Mouse (Mus musculus) testis, adult 2 months (tissue): ENCODE results near the gene Rin3. TPM values are rescaled to one million over a fixed set of nuclear protein-coding genes. Genes with fewer than 3 reads are reported as not detected.
A peak's percentile ranks its signal among the peaks of the same experiment; 100 is the strongest.

Experiments used
- H3K27ac ChIP-seq: fragments of 200-500 bp; 2 replicates; pipeline ENCODE4 v1.5.1; 2012; ENCODE audit warnings: low read depth, low read length; ENCODE audit not compliant: control insufficient read depth, insufficient read depth
- H3K27me3 ChIP-seq: fragments of 200-500 bp; 2 replicates; pipeline ENCODE4 v1.6.1; 2012; ENCODE audit warnings: mild to moderate bottlenecking, low read length, moderate library complexity; ENCODE audit not compliant: control insufficient read depth, insufficient read depth
- H3K36me3 ChIP-seq: fragments of 200-500 bp; 2 replicates; pipeline ENCODE4 v1.6.1; 2012; ENCODE audit warnings: mild to moderate bottlenecking, low read length; ENCODE audit not compliant: control insufficient read depth, insufficient read depth
- H3K4me1 ChIP-seq: fragments of 200-500 bp; 2 replicates; pipeline ENCODE4 v1.6.1; 2012; ENCODE audit warnings: low read length; ENCODE audit not compliant: control insufficient read depth, insufficient read depth
- H3K4me3 ChIP-seq: fragments of 200-500 bp; 2 replicates; pipeline ENCODE4 v1.5.1; 2012; ENCODE audit warnings: low read depth, mild to moderate bottlenecking, low read length, moderate library complexity, mixed read lengths; ENCODE audit not compliant: control insufficient read depth
- CTCF ChIP-seq: fragments of 200-500 bp; IDR thresholded peaks from 2 replicates; pipeline ENCODE4 v1.5.1; 2012; ENCODE audit warnings: low read depth, mild to moderate bottlenecking, inconsistent platforms, low read length, moderate library complexity; ENCODE audit not compliant: control insufficient read depth, insufficient read depth, insufficient replicate concordance
- POLR2A ChIP-seq: fragments of 200-500 bp; IDR thresholded peaks from 2 replicates; pipeline ENCODE4 v1.6.1; 2012; ENCODE audit warnings: low read depth, mild to moderate bottlenecking, inconsistent platforms, low read length, moderate library complexity; ENCODE audit not compliant: control insufficient read depth
- polyA plus RNA-seq: library from polyadenylated mRNA; depleted of rRNA; stranded (reverse); fragments of >200 nt; gene quantifications from 2 replicates; pipeline ENCODE4 v1.2.3, GENCODE M21; 2012

The Rin3 gene
- polyA plus RNA-seq, 1 experiment: 2.4 TPM

DNA sequence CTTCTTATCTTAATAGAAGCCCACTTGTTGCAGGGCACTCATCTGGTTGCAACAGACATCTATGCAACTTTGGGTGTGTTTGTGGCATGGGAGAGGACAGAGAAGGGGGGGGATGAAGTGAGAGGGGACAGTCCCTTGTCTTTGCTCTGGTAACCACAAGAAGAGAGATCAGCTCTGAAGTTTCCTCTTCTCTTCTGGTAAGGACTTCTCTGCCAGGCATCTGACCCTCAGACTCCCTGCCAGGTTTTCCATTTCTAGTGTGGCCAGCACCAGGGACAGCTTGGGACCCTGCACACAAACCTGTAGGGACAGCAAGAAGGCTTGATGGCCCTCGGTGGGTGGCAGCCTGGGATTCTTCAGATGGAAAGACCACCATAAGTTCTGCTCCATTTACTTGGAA lies 68.1 kb downstream of the Rin3 start:
- H3K27ac ChIP-seq: no peak overlapping the region
- no peaks in the 10 kb centered on the region for H3K27me3 ChIP-seq
- H3K36me3 ChIP-seq: no peaks in the 10 kb centered on the region
- H3K4me1 ChIP-seq: peaks cover 2% of the 10 kb centered on the region
- TF ChIP-seq POLR2A (no peak), CTCF (no peak)
- H3K4me3 ChIP-seq: no peak overlapping the region

DNA sequence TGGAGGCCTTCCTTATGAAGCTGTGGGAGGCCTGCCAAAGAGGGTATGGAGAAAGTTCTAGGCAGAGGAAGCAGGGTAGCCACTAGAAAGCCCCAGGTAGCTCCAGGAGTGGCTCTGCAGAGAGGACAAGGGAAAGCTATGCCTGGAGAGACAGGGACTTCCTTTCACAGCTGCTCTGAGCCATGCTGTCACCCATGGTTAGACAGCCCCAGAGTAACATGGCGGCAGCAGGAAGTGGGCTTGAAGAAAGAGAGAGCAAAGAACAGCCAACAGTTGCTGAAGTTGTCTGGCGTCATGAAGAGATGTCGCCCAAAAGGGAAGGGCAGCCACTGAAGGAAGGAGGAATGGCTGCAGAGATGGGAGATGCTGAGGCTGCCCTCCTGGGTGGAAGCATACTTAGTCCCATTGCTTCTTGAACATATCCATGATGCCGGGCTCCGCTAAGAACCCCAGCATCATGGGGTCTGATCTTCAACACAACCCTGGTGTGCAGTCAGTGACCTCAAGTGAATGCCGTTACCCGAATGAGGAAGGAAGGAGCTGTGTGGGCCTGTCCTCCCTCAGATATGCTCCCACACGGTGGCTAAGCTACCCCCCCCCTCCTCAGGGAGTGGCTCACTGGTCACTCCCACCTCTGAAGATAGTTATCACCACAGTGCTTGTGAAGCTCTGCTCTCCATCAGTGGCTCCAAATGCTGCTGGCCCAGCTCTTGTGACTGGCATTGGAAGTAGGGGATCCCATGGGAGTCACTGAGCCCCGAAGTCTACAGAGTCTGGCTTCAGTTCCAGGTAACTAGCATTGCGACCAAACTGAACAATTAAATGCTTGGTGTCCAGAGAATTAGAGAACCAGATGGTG lies 71.5 kb downstream of the Rin3 start:
- H3K36me3 ChIP-seq: no peaks in the 10 kb centered on the region
- no peaks in the 10 kb centered on the region for H3K4me1 ChIP-seq
- no peaks in the 10 kb centered on the region for H3K27me3 ChIP-seq
- H3K27ac ChIP-seq: no peak overlapping the region
- TF ChIP-seq CTCF (no peak), POLR2A (no peak)
- H3K4me3 ChIP-seq: no peak overlapping the region

DNA sequence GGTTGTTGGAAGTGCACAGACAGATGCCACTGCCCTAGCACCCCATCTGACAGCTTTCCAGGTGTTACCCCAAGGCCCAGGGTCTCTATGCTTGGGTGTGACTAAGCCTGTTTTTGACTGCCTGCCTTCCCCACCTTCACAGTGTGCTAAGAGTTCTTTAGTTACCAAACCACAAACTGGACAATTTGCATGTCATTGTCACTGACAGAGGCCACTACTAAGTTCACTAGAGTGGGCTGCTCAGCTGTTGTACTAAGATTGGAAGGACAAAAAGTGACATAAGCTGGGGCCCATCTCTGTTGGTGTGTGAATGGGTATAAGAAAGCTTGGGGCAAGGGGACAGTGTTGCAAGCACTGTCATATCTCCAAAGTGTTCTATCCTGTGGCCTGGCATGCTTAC lies 72.9 kb downstream of the Rin3 start:
- H3K27me3 ChIP-seq: no peaks in the 10 kb centered on the region
- no peaks in the 10 kb centered on the region for H3K4me1 ChIP-seq
- TF ChIP-seq CTCF (no peak), POLR2A (no peak)
- no peak overlapping the region for H3K4me3 ChIP-seq
- no peaks in the 10 kb centered on the region for H3K36me3 ChIP-seq
- no peak overlapping the region for H3K27ac ChIP-seq

DNA sequence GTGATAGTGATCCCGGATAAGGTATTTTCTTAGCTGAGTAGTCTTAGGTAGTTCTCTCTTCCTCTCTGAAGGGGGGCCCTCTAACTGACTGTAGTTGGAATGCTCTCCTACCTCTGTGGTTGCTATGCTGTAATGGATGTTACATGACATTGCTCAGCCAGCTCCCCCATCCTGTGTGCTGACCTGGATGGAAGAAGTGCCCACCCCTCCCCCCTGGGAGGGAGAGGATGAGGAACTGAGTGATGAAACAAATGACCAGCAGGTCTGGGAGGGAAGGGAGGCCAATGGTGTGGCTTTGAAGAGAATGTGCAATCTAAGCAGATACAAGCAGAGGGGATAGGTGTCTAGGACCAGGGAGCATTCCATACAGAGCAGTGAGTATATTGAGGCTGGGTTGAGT lies 73.9 kb downstream of the Rin3 start:
- Histone ChIP-seq H3K36me3 (no peaks in the 10 kb centered on the region), H3K4me3 (no peak overlapping the region), H3K27me3 (no peaks in the 10 kb centered on the region), H3K27ac (no peak overlapping the region), H3K4me1 (no peaks in the 10 kb centered on the region)
- TF ChIP-seq CTCF (no peak), POLR2A (no peak)

DNA sequence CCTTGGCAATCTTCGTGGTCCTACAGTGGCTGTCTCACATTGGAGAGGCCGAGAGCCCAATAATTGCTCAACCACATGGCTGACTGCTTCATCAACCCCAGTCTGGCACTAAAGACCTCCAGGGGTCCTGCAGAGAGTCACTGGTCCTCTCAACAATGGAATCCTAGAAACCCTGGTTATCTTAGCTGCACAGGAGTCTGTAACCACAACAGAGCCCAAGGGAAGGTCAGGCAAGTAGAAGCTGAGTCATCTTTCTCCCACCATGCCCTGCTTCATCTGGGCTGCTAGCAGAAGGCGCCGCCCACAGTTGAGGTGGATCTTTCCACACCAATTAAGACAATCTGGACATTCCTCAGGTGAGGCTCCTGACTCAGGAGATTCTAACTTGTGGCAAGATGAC lies 76.5 kb downstream of the Rin3 start:
- TF ChIP-seq CTCF: no peak
- TF ChIP-seq POLR2A: no peak
- H3K36me3 ChIP-seq: no peaks in the 10 kb centered on the region
- no peak overlapping the region for H3K4me3 ChIP-seq
- no peaks in the 10 kb centered on the region for H3K27me3 ChIP-seq
- no peaks in the 10 kb centered on the region for H3K4me1 ChIP-seq
- H3K27ac ChIP-seq: no peak overlapping the region

DNA sequence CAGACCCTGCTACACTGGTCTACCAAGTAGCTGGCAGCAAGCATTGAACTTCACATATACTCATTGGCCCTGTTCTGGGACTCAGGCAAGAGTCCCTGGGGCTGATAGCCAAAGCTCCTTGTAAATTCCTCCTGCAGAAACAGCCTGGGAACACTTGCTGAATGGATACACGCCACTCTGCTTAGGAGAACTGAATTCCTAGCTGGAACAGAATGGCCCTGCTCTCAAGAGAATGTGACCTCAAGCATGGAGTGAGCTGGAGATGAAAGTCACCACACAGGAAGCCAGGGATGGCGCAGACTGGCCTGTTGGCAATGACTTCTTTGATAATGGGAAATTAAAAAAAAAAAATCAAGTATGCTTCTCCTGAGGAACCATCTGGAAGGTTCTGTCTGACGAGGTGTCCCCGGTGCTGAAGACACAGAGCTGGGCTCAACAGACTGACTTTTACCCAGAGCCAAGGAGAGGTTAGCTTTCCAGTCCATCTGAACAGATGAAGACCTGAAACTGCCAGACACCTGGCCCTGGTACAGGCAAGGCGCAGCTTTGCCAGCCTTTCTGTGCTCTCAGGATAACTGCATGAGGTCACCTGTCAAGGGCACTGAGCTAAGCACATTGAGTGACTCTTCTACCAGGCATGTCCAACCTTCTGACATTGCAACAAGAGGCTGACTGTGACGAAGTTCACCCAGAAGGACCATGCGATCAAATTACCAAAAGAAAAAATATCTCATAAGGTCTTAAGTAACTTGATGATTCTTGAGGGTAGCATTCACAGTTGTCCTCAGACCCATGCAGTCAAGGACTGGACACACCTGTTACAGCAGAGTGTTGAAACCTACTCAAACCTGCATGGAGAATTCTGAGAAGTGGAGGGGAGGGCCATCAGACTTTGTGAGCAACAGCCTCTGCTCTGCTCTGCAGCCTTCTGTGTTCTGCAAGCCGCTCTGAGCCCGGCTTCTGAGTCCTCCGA lies 78.6 kb downstream of the Rin3 start:
- H3K4me1 ChIP-seq: no peaks in the 10 kb centered on the region
- H3K27me3 ChIP-seq: no peaks in the 10 kb centered on the region
- no peaks in the 10 kb centered on the region for H3K36me3 ChIP-seq
- TF ChIP-seq POLR2A (no peak), CTCF (no peak)
- peak overlapping the region; percentile 54 for H3K27ac ChIP-seq
- no peak overlapping the region for H3K4me3 ChIP-seq

DNA sequence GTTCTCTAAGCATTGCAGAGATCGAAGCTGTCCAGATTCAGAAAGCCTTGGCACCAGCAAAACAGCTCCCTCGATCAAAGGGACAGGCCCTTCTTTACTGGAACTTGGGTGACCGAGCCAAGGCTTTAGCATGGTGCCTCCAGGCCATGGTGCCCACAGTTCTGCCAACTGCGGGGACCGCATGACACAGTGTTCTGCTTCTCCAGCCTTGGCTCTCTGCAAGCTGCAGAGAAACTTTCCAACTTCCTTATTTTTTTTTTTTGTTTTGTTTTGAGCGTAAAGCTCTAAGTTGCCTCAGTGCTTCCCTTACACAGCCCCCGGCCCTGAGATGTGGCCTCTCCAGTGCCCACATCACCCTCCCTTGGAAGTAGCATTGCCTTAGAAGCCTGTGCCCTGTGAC lies 82.2 kb downstream of the Rin3 start:
- TF ChIP-seq POLR2A (no peak), CTCF (no peak)
- Histone ChIP-seq H3K4me3 (no peak overlapping the region), H3K36me3 (no peaks in the 10 kb centered on the region), H3K4me1 (no peaks in the 10 kb centered on the region), H3K27ac (no peak overlapping the region), H3K27me3 (no peaks in the 10 kb centered on the region)
